Mouse (Mus musculus) embryonic facial prominence, embryonic 11.5 days (tissue): ENCODE data around the gene Olfr1348. TPM values are rescaled to one million over a fixed set of nuclear protein-coding genes. Genes with fewer than 3 reads are reported as not detected.

Experiments used
- ATAC-seq: fragments of 200-750 bp; cut with Nextera tagmentation; replicated peaks from 2 replicates; pipeline ENCODE4 v1.8.0; 2017; ENCODE audit warnings: low read depth; ENCODE audit not compliant: insufficient number of reproducible peaks, low FRiP score, low TSS enrichment
- DNase-seq: peaks from one replicate; pipeline ENCODE4 v3.0.0-alpha.2; 2015; ENCODE audit warnings: low spot score
- H3K27ac ChIP-seq: fragments of 300-500 bp; sonication (generic); replicated peaks from 2 replicates; pipeline ENCODE4 v1.5.1; 2014; ENCODE audit warnings: mild to moderate bottlenecking, low read depth, low read length, control low read depth
- H3K27me3 ChIP-seq: fragments of 300-500 bp; sonication (generic); 2 replicates; pipeline ENCODE4 v1.6.1; 2014; ENCODE audit warnings: mild to moderate bottlenecking, low read length, moderate library complexity, mixed read lengths; ENCODE audit not compliant: control insufficient read depth, insufficient read depth
- H3K36me3 ChIP-seq: fragments of 300-500 bp; sonication (generic); replicated peaks from 2 replicates; pipeline ENCODE4 v1.6.1; 2014; ENCODE audit warnings: low read depth, mild to moderate bottlenecking, low read length, moderate library complexity, mixed read lengths; ENCODE audit not compliant: control insufficient read depth, insufficient read depth
- H3K4me1 ChIP-seq: fragments of 300-500 bp; sonication (generic); 2 replicates; pipeline ENCODE4 v1.6.1; 2014; ENCODE audit warnings: low read length, mixed read lengths; ENCODE audit not compliant: control insufficient read depth, insufficient read depth
- H3K4me2 ChIP-seq: fragments of 300-500 bp; sonication (generic); 2 replicates; pipeline ENCODE4 v1.6.1; 2014; ENCODE audit warnings: low read depth, mild to moderate bottlenecking, control low read depth, low read length, moderate library complexity
- H3K4me3 ChIP-seq: fragments of 300-500 bp; sonication (generic); 2 replicates; pipeline ENCODE4 v1.5.1; 2014; ENCODE audit warnings: low read depth, low read length, control low read depth
- H3K9ac ChIP-seq: fragments of 300-500 bp; sonication (generic); replicated peaks from 2 replicates; pipeline ENCODE4 v1.6.1; 2014; ENCODE audit warnings: mild to moderate bottlenecking, control low read depth, low read length
- H3K9me3 ChIP-seq: fragments of 300-500 bp; sonication (generic); replicated peaks from 2 replicates; pipeline ENCODE4 v1.6.1; 2016; ENCODE audit warnings: mild to moderate bottlenecking, low read length, inconsistent platforms, mixed read lengths; ENCODE audit not compliant: control insufficient read depth
- WGBS: fragments of 180-500 bp; shearing (Covaris S2); extraction: QIAGEN DNeasy Blood & Tissue Kit; methylation state at CpG from one replicate; pipeline ENCODE4 v1.1.7; 2014; 5-methylcytosine and 5-hydroxymethylcytosine counted together
- polyA plus RNA-seq: library from polyadenylated mRNA; unstranded; fragments of >200 nt; fragmentation: Nextera tagmentation; extraction: Ambion mirVana; gene quantifications from 2 replicates; pipeline ENCODE4 v1.2.1, GENCODE M21; 2014

Gene Olfr1348
- polyA plus RNA-seq, 1 experiment from 2014 or later, result not detected

GRCm38 (mm10) chr7:6466951-6467350, 41.6 kb downstream of the Olfr1348 start, which contains the start of gene Olfr1346:
TSS of gene Olfr1346 (plus strand) at chr7:6467101.
- DNase-seq (no peak), ATAC-seq (no peak)
- Histone ChIP-seq H3K36me3 (no peaks in the 10 kb centered on the region), H3K4me2 (no peak within 1 kb of the TSS), H3K9ac (no peak within 1 kb of the TSS), H3K27me3 (no peaks in the 10 kb centered on the region), H3K4me3 (no peak within 1 kb of the TSS), H3K27ac (no peak within 1 kb of the TSS), H3K9me3 (no peaks in the 10 kb centered on the region), H3K4me1 (no peaks in the 10 kb centered on the region)

GRCm38 (mm10) chr7:6456399-6456798, 52.1 kb downstream of the Olfr1348 start:
- Histone ChIP-seq H3K4me3 (no peak overlapping the region), H3K36me3 (no peaks in the 10 kb centered on the region), H3K4me2 (no peak overlapping the region), H3K27ac (no peak overlapping the region), H3K9ac (no peak overlapping the region), H3K9me3 (no peaks in the 10 kb centered on the region), H3K27me3 (no peaks in the 10 kb centered on the region), H3K4me1 (no peaks in the 10 kb centered on the region)
- DNase-seq, result peak; percentile 43
- WGBS, result 51% methylated on average over 3 of the region's 3 CpGs
- ATAC-seq, result no peak

GRCm38 (mm10) chr7:6455868-6456267, 52.7 kb downstream of the Olfr1348 start, which contains the start of gene Olfr1336:
TSS of gene Olfr1336 (plus strand) at chr7:6456168.
- no peaks in the 10 kb centered on the region for H3K9me3 ChIP-seq
- no peaks in the 10 kb centered on the region for H3K36me3 ChIP-seq
- H3K27me3 ChIP-seq, result no peaks in the 10 kb centered on the region
- no peak within 1 kb of the TSS for H3K9ac ChIP-seq
- H3K27ac ChIP-seq, result no peak within 1 kb of the TSS
- no peak within 1 kb of the TSS for H3K4me2 ChIP-seq
- DNase-seq (no peak), ATAC-seq (no peak)
- H3K4me1 ChIP-seq, result no peaks in the 10 kb centered on the region
- no peak within 1 kb of the TSS for H3K4me3 ChIP-seq

Other genes with a start within 250 kb of the Olfr1348 start
- gene Zfp667, start 222.2 kb downstream of the Olfr1348 start, polyA plus RNA-seq, result 7.4 and 8.2 TPM in 2 replicates
- 8.3 and 8.8 TPM in 2 replicates for gene Zfp583, start 177.5 kb downstream of the Olfr1348 start, polyA plus RNA-seq
- gene Gm3854, start 165.0 kb downstream of the Olfr1348 start, polyA plus RNA-seq, result 1.4 and 1.6 TPM in 2 replicates
- 1.9 and 3.0 TPM in 2 replicates for gene Zfp78, start 145.5 kb downstream of the Olfr1348 start, polyA plus RNA-seq
- 12.0 and 13.8 TPM in 2 replicates for gene Zfp28, start 125.5 kb downstream of the Olfr1348 start, polyA plus RNA-seq
- gene Smim17, start 110.0 kb downstream of the Olfr1348 start, polyA plus RNA-seq, result 0.28 TPM in 1 of 2 replicates, not detected in the other
- not detected in 2 replicates for gene Gm20715, start 98.5 kb downstream of the Olfr1348 start, polyA plus RNA-seq
- not detected in 2 replicates for gene Olfr1344, start 70.1 kb downstream of the Olfr1348 start, polyA plus RNA-seq
- not detected in 2 replicates for gene Olfr1336, start 52.6 kb downstream of the Olfr1348 start, polyA plus RNA-seq
- not detected in 2 replicates for gene Olfr1346, start 41.6 kb downstream of the Olfr1348 start, polyA plus RNA-seq
- gene Olfr5, start 21.8 kb downstream of the Olfr1348 start, polyA plus RNA-seq, result not detected in 2 replicates
- gene Olfr1347, start 9.0 kb downstream of the Olfr1348 start, polyA plus RNA-seq, result not detected in 2 replicates
- not detected in 2 replicates for gene Olfr1349, start 14.2 kb upstream of the Olfr1348 start, polyA plus RNA-seq
- gene Olfr1350, start 56.1 kb upstream of the Olfr1348 start, polyA plus RNA-seq, result not detected in 2 replicates
- 2.8 and 2.9 TPM in 2 replicates for gene Zim1, start 187.7 kb upstream of the Olfr1348 start, polyA plus RNA-seq
- 200 and 207 TPM in 2 replicates for gene Peg3, start 221.7 kb upstream of the Olfr1348 start, polyA plus RNA-seq
- 13.3 and 15.2 TPM in 2 replicates for gene Usp29, start 221.8 kb upstream of the Olfr1348 start, polyA plus RNA-seq